Mouse (Mus musculus): ENCODE measurements around the gene Sh3gl3.

- TF ChIP-seq CTCF (IDR thresholded peaks at IDR 0.05; ENCODE audit: low read depth, low read length) (no peak), POLR2A (IDR thresholded peaks at IDR 0.05; ENCODE audit: borderline replicate concordance, low read depth, low read length) (no peak)
Measured at GRCm38 (mm10) chr7:82329831-82330230, 156.2 kb downstream of the Sh3gl3 start.
